Mouse (Mus musculus) MEL (cell line): Measurements from ENCODE around the gene BC034090. TPM values are rescaled to one million over a fixed set of nuclear protein-coding genes. Genes with fewer than 3 reads are reported as not detected.
A peak's percentile ranks its signal among the peaks of the same experiment; 100 is the strongest.

Experiments
- DNase-seq: peaks from one replicate; pipeline ENCODE4 v3.0.0; 2011; ENCODE audit warnings: low read depth, low spot score
- H3K27ac ChIP-seq: 2 replicates; pipeline ENCODE4 v1.5.1; 2012; ENCODE audit warnings: low read depth, mild to moderate bottlenecking, control low read depth, low read length, moderate library complexity; ENCODE audit not compliant: control insufficient read depth
- H3K27me3 ChIP-seq, 2 experiments: fragments of 150-350 bp in 1 of 2; sonication (generic) in 1 of 2; 2 replicates each; pipeline ENCODE4 v1.6.1; 2012; ENCODE audit warnings: low read length in 2 of 2, mild to moderate bottlenecking in 2 of 2, improper control_type of control experiment in 1 of 2, moderate library complexity in 1 of 2; ENCODE audit not compliant: insufficient read depth in 2 of 2, control insufficient read depth in 1 of 2
- H3K36me3 ChIP-seq, 2 experiments: 2 replicates each; pipeline ENCODE4 v1.6.1; 2012 to 2014; ENCODE audit warnings: low read length in 2 of 2, improper control_type of control experiment in 1 of 2, inconsistent platforms in 1 of 2, mild to moderate bottlenecking in 1 of 2; ENCODE audit not compliant: insufficient read depth in 2 of 2, control insufficient read depth in 1 of 2
- H3K4me1 ChIP-seq, 2 experiments: fragments of 150-350 bp in 1 of 2; sonication (generic) in 1 of 2; 2 replicates each; pipeline ENCODE4 v1.6.1; 2012; ENCODE audit warnings: low read length in 2 of 2, improper control_type of control experiment in 1 of 2, mild to moderate bottlenecking in 1 of 2; ENCODE audit not compliant: insufficient read depth in 2 of 2, control insufficient read depth in 1 of 2
- H3K4me3 ChIP-seq, 2 experiments: fragments of 150-350 bp in 1 of 2; sonication (generic) in 1 of 2; 2 replicates each; pipeline ENCODE4 v1.5.1; 2012; ENCODE audit warnings: low read depth in 2 of 2, low read length in 2 of 2, mild to moderate bottlenecking in 2 of 2, moderate library complexity in 2 of 2, control low read depth in 1 of 2, improper control_type of control experiment in 1 of 2; ENCODE audit not compliant: control insufficient read depth in 1 of 2, insufficient read depth in 1 of 2
- H3K79me2 ChIP-seq: 2 replicates; pipeline ENCODE4 v1.6.1; 2012; ENCODE audit warnings: mild to moderate bottlenecking, low read length, moderate library complexity; ENCODE audit not compliant: control insufficient read depth, poor library complexity, insufficient read depth
- H3K9ac ChIP-seq: 2 replicates; pipeline ENCODE4 v1.6.1; 2012; ENCODE audit warnings: low read depth, mild to moderate bottlenecking, control low read depth, low read length, moderate library complexity; ENCODE audit not compliant: control insufficient read depth, poor library complexity, severe bottlenecking
- H3K9me3 ChIP-seq: fragments of 150-350 bp; sonication (generic); replicated peaks from 2 replicates; pipeline ENCODE4 v1.6.1; 2012; ENCODE audit warnings: mild to moderate bottlenecking, low read length, improper control_type of control experiment, moderate library complexity; ENCODE audit not compliant: insufficient read depth
- BHLHE40 ChIP-seq: IDR thresholded peaks from 2 replicates; pipeline ENCODE4 v1.6.1; 2012; ENCODE audit warnings: low read depth, mild to moderate bottlenecking, inconsistent platforms, low read length, improper control_type of control experiment, borderline replicate concordance
- CTCF ChIP-seq, 3 experiments: IDR thresholded peaks in 2 of 3; conservative IDR thresholded peaks in 1 of 3; 2 replicates each; pipeline ENCODE4 v1.5.1; 2011 to 2012; ENCODE audit warnings: low read length in 3 of 3, low read depth in 2 of 3, mild to moderate bottlenecking in 2 of 3, improper control_type of control experiment in 1 of 3, inconsistent platforms in 1 of 3, mixed read lengths in 1 of 3, moderate library complexity in 1 of 3; ENCODE audit not compliant: control insufficient read depth in 1 of 3, insufficient read depth in 1 of 3, poor library complexity in 1 of 3, severe bottlenecking in 1 of 3
- E2F4 ChIP-seq: IDR thresholded peaks from 2 replicates; pipeline ENCODE4 v1.6.1; 2011; ENCODE audit warnings: low read depth, low read length, improper control_type of control experiment, borderline replicate concordance
- ELF1 ChIP-seq: IDR thresholded peaks from 2 replicates; pipeline ENCODE4 v1.6.1; 2014; ENCODE audit warnings: low read depth, mild to moderate bottlenecking, inconsistent platforms, low read length, improper control_type of control experiment, moderate library complexity
- EP300 ChIP-seq, 2 experiments: IDR thresholded peaks; 2 replicates each; pipeline ENCODE4 v1.6.1; 2011; ENCODE audit warnings: improper control_type of control experiment in 2 of 2, low read length in 2 of 2, low read depth in 1 of 2, mild to moderate bottlenecking in 1 of 2
- GATA1 ChIP-seq: IDR thresholded peaks from 2 replicates; pipeline ENCODE4 v1.6.1; 2011; ENCODE audit warnings: low read depth, low read length, improper control_type of control experiment
- MAFK ChIP-seq: IDR thresholded peaks from 2 replicates; pipeline ENCODE4 v1.6.1; 2011; ENCODE audit warnings: low read depth, mild to moderate bottlenecking, low read length, improper control_type of control experiment, borderline replicate concordance
- MYB ChIP-seq: IDR thresholded peaks from 2 replicates; pipeline ENCODE4 v1.6.1; 2011; ENCODE audit warnings: mild to moderate bottlenecking, low read depth, low read length, improper control_type of control experiment
- NRF1 ChIP-seq: IDR thresholded peaks from 2 replicates; pipeline ENCODE4 v1.6.1; 2014; ENCODE audit warnings: low read depth, mild to moderate bottlenecking, inconsistent platforms, low read length, improper control_type of control experiment, moderate library complexity; ENCODE audit not compliant: poor library complexity, insufficient read depth, severe bottlenecking
- POLR2A ChIP-seq, 2 experiments: IDR thresholded peaks; 2 replicates each; pipeline ENCODE4 v1.6.1; 2011 to 2012; ENCODE audit warnings: low read length in 2 of 2, mild to moderate bottlenecking in 2 of 2, control low read depth in 1 of 2, improper control_type of control experiment in 1 of 2, low read depth in 1 of 2, moderate library complexity in 1 of 2; ENCODE audit not compliant: control insufficient read depth in 1 of 2, insufficient read depth in 1 of 2, poor library complexity in 1 of 2
- RAD21 ChIP-seq: IDR thresholded peaks from 2 replicates; pipeline ENCODE4 v1.6.1; 2011; ENCODE audit warnings: mild to moderate bottlenecking, low read depth, low read length, improper control_type of control experiment
- SMC3 ChIP-seq: IDR thresholded peaks from 2 replicates; pipeline ENCODE4 v1.6.1; 2011; ENCODE audit warnings: low read depth, low read length, improper control_type of control experiment
- TAL1 ChIP-seq: IDR thresholded peaks from 2 replicates; pipeline ENCODE4 v1.6.1; 2012; ENCODE audit warnings: mild to moderate bottlenecking, inconsistent platforms, low read length, moderate library complexity, mixed read lengths
- TCF12 ChIP-seq: IDR thresholded peaks from 2 replicates; pipeline ENCODE4 v1.6.1; 2014; ENCODE audit warnings: low read depth, mild to moderate bottlenecking, inconsistent platforms, low read length, improper control_type of control experiment, moderate library complexity
- USF1 ChIP-seq: IDR thresholded peaks from 2 replicates; pipeline ENCODE4 v1.6.1; 2014; ENCODE audit warnings: low read depth, mild to moderate bottlenecking, inconsistent platforms, low read length, improper control_type of control experiment, moderate library complexity
- ZMIZ1 ChIP-seq: IDR thresholded peaks from 2 replicates; pipeline ENCODE4 v1.6.1; 2012; ENCODE audit warnings: low read depth, mild to moderate bottlenecking, inconsistent platforms, low read length, improper control_type of control experiment, moderate library complexity
- polyA plus RNA-seq, 2 experiments: library from polyadenylated mRNA; stranded (reverse) in 1 of 2; unstranded in 1 of 2; fragments of >175 nt in 1 of 2; fragments of >200 nt in 1 of 2; gene quantifications; 2 replicates each; pipeline versions ENCODE4 v1.2.1 to v1.2.4; 2012; ENCODE audit warnings: low replicate concordance in 2 of 2, low read depth in 1 of 2; ENCODE audit not compliant: insufficient read length in 2 of 2, insufficient read depth in 1 of 2, missing spikeins in 1 of 2
- total RNA-seq: library from RNA; depleted of rRNA; stranded (reverse); fragments of 300-350 nt; gene quantifications from 2 replicates; pipeline ENCODE4 v1.2.3, GENCODE M21; 2012

Gene BC034090
- total and polyA plus RNA-seq, 3 experiments: 0.12 to 0.28 TPM; not detected in 1

DNA sequence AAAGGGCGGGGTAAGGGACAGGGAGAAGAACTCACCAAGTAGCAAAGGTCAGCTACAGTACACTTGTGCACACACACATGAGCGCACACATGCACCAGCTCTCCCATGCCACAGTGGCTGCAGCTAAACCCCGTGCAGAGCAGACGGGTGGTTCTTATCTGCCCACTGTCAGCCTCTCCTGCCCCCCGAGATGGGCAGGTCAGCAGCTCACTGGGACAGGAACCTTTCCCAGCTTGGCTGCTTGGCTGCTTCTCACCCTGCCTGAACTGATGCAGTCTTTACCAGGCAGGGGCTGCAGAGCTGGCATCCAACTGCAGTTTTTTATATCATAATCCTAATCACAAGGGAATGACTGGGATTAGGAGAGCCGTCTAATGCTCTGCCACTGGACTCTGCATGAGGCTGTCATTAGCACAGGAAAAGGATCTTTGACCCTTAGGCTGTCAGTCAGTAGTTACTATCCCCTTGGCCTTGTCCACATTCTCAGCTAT, 8.4 kb upstream of the BC034090 start:
- no peaks in the 10 kb centered on the region for H3K27me3 ChIP-seq

DNA sequence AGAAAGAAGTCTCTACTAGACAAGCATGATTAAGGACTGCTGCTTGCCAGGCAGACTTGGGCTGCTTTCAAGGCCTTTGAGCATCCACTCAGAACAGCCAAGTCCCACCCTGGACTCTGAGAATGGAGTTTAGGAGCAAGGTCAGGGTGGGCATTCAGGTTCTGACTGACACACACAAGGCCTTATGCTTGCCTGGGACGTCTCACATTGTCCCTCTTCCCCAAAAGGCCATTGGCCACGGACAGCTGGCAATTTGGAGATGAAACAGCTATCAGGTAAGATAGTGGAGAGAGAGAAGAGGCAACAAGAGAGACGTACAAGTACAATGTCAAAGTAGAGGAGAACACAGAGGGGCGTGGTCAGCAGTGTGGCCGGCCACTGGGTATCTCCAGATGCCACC, 7.4 kb upstream of the BC034090 start:
- Histone ChIP-seq H3K9ac (no peak overlapping the region), H3K4me3 (no peak overlapping the region), H3K36me3 (0 out of 4 replicates have a peak, but pooled peaks cover 0 to 3% of the 10 kb centered on the region in 2 experiments), H3K27me3 (no peaks in the 10 kb centered on the region), H3K27ac (no peak overlapping the region), H3K9me3 (no peaks in the 10 kb centered on the region), H3K79me2 (no peaks in the 10 kb centered on the region), H3K4me1 (peaks cover 2 to 14% of the 10 kb centered on the region in 2 experiments)
- TF ChIP-seq NRF1: no peak
- no peak for TF ChIP-seq POLR2A (IDR thresholded peaks at IDR 0.05; ENCODE audit: control insufficient read depth in 1 of 2, insufficient read depth in 1 of 2, low read depth in 1 of 2, low read length in 2 of 2, poor library complexity in 1 of 2)
- no peak for TF ChIP-seq E2F4
- TF ChIP-seq ELF1: no peak
- TF ChIP-seq USF1: no peak
- TF ChIP-seq SMC3: no peak
- DNase-seq: peak; percentile 13

More for the DNA sequence above, 8.4 kb upstream of the BC034090 start:
- Histone ChIP-seq H3K9me3 (no peaks in the 10 kb centered on the region), H3K9ac (peak overlapping the region; percentile 24; the same call in 1 of the 2 replicates), H3K36me3 (0 out of 4 replicates have a peak, but pooled peaks cover 0 to 3% of the 10 kb centered on the region in 2 experiments), H3K27ac (no peak overlapping the region), H3K4me3 (peak overlapping the region; percentile 34 to 49), H3K79me2 (no peaks in the 10 kb centered on the region), H3K4me1 (peaks cover 2 to 14% of the 10 kb centered on the region in 2 experiments)
- TF ChIP-seq MAFK: no peak
- TF ChIP-seq TCF12: peak; percentile 31; the same call in 1 of the 2 replicates
- TF ChIP-seq MYB: no peak
- TF ChIP-seq BHLHE40: no peak
- peak; percentile 55 for TF ChIP-seq TAL1
- TF ChIP-seq EP300 (IDR thresholded peaks at IDR 0.05; ENCODE audit: low read depth in 1 of 2, low read length in 2 of 2): peak; percentile 14 to 24; a peak in 1 of 4 replicates
- TF ChIP-seq CTCF (IDR thresholded peaks at IDR 0.05 in 2 of 3, conservative IDR thresholded peaks at IDR 0.05 in 1 of 3; ENCODE audit: control insufficient read depth in 1 of 3, insufficient read depth in 1 of 3, low read depth in 2 of 3, low read length in 3 of 3, poor library complexity in 1 of 3, severe bottlenecking in 1 of 3): no peak
- peak; percentile 32 for DNase-seq

DNA sequence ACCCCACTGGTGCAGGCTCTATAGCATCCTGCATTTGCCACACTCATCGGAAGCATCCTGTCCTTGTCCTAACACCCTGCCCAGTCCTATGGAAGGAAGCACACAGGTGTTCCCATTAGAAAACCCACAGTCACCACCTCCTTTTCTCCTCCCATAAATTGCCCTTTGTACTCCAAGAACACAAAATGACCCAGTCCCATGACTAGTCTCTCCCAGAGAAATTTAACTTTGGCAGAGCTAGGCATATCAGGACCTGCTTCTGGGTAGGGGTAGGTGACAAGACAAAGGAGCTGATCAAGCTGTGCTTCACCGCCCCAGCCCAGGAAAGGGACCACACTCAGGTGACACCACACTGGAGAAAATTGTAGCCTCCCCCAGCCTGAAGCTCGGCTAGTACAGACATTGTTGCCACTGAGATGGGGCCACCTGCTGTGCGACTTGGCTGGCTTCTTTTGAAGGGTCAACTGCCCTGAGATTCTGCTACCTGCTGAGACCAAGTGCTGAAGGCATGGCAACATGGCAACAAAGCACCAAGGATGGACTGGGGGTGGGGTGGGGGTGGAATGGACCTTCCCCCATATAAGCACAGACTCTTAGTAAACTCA, 6.4 kb upstream of the BC034090 start:
- H3K27ac ChIP-seq: no peak overlapping the region
- H3K27me3 ChIP-seq: no peaks in the 10 kb centered on the region
- no peak overlapping the region for H3K9ac ChIP-seq
- H3K9me3 ChIP-seq: no peaks in the 10 kb centered on the region
- TF ChIP-seq SMC3: no peak
- TF ChIP-seq MYB: no peak
- no peak for TF ChIP-seq E2F4
- TF ChIP-seq GATA1: no peak
- no peak for TF ChIP-seq RAD21
- no peak for TF ChIP-seq ZMIZ1
- TF ChIP-seq, all 39 proteins: peak for 0
- Histone ChIP-seq H3K79me2 (no peaks in the 10 kb centered on the region), H3K36me3 (0 out of 4 replicates have a peak, but pooled peaks cover 0 to 3% of the 10 kb centered on the region in 2 experiments), H3K4me3 (no peak overlapping the region), H3K4me1 (peaks cover 2 to 14% of the 10 kb centered on the region in 2 experiments)
- DNase-seq: no peak
